Mouse (Mus musculus): ENCODE data around the gene Rab40c. TPM values are rescaled to one million over a fixed set of nuclear protein-coding genes. Genes with fewer than 3 reads are reported as not detected.

Rab40c gene
- polyA plus RNA-seq, 1 experiment from 2014 or later: 37.9 TPM

DNA sequence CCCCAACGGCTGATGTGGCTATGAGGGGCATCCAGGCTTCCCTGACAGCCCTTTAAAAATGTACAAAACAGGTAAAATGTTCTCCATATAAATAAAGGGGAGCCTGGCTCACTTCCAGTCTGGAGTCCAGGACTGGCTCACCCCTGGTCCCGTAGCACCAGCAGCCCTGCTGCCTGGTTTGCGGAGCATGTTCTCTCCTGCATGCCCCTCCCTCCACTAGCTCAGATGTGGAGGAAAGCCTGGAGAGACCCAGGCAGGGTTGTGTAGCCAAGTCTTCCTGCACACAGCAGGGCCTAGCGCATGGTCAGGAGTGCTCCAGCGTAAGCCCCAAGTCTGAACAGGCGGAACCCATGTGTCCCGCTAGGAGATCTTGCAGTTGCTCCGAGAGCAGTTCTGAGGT, 36.3 kb downstream of the Rab40c start:
- no peaks in the 10 kb centered on the region for H3K27me3 ChIP-seq (ENCODE audit: low read depth, poor library complexity, severe bottlenecking)
- DNase-seq (ENCODE audit: low spot score): no peak
- H3K4me1 ChIP-seq: peaks cover 58% of the 10 kb centered on the region
- no peak overlapping the region for H3K4me3 ChIP-seq
- WGBS: 90% methylated on average over 8 of the region's 8 CpGs
- peaks cover 71% of the 10 kb centered on the region for H3K36me3 ChIP-seq
- peak overlapping the region; percentile 79 for H3K27ac ChIP-seq
- H3K9me3 ChIP-seq (replicated peaks): no peaks in the 10 kb centered on the region

DNA sequence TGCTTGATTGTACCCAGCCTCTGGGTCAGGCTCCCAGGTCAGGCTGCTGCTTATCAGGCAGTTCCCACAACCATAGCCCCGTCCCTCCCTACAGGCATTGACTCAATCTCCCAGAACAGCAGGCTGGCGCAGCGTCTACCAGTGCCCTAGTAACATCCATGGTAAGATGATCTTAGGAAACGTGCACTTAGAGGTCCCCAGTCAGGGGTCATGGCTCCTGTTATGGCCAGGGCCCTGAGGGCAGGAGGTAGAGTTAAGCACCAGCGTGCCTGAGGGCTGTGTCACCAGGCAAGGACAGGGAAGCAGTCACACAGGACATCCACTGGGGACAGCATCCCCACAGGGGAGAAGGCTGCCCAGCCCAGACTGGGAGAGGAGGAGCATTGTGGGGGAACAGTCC, 37.2 kb downstream of the Rab40c start:
- WGBS: 16% methylated on average over 5 of the region's 5 CpGs
- H3K36me3 ChIP-seq: peaks cover 71% of the 10 kb centered on the region
- H3K9me3 ChIP-seq (replicated peaks): no peaks in the 10 kb centered on the region
- H3K4me3 ChIP-seq: no peak overlapping the region
- peak overlapping the region; percentile 79 for H3K27ac ChIP-seq
- no peaks in the 10 kb centered on the region for H3K27me3 ChIP-seq (ENCODE audit: low read depth, poor library complexity, severe bottlenecking)
- DNase-seq (ENCODE audit: low spot score): peak; percentile 54
- H3K4me1 ChIP-seq: peaks cover 64% of the 10 kb centered on the region

- Histone ChIP-seq H3K4me3 (peak overlapping the region; percentile 20; the same call in 1 of the 2 replicates), H3K36me3 (peaks cover 71% of the 10 kb centered on the region), H3K27ac (peak overlapping the region; percentile 79), H3K9me3 (replicated peaks) (no peaks in the 10 kb centered on the region), H3K27me3 (ENCODE audit: low read depth, poor library complexity, severe bottlenecking) (no peaks in the 10 kb centered on the region), H3K4me1 (peaks cover 69% of the 10 kb centered on the region)
- WGBS: 10% methylated on average over 4 of the region's 4 CpGs
- no peak for DNase-seq (ENCODE audit: low spot score)
These were observed 37.8 kb downstream of the Rab40c start for GRCm38 (mm10) chr17:25881691-25882090.

- peak; percentile 62 for DNase-seq (ENCODE audit: low spot score)
- peak overlapping the region; percentile 79 for H3K27ac ChIP-seq
These were observed 38.5 kb downstream of the Rab40c start for GRCm38 (mm10) chr17:25880913-25881641.

GRCm38 (mm10) chr17:25880196-25880910, 39.2 kb downstream of the Rab40c start, which contains the start of gene Wfikkn1:
Gene Wfikkn1 (minus strand): TSS chr17:25880858.
- Histone ChIP-seq H3K9me3 (replicated peaks) (no peaks in the 10 kb centered on the region), H3K4me1 (peaks cover 83% of the 10 kb centered on the region), H3K4me3 (peak within 1 kb of the TSS; percentile 20; the same call in 1 of the 2 replicates), H3K36me3 (peaks cover 69% of the 10 kb centered on the region), H3K27me3 (ENCODE audit: low read depth, poor library complexity, severe bottlenecking) (no peaks in the 10 kb centered on the region), H3K27ac (peak within 1 kb of the TSS; percentile 79)
- 17% methylated on average over 5 of the region's 5 CpGs for WGBS
- DNase-seq (ENCODE audit: low spot score): peak; percentile 43

More at GRCm38 (mm10) chr17:25880913-25881641, 38.5 kb downstream of the Rab40c start:
- H3K27me3 ChIP-seq (ENCODE audit: low read depth, poor library complexity, severe bottlenecking): no peaks in the 10 kb centered on the region
- WGBS: under 1% methylated on average over 5 of the region's 5 CpGs
- peaks cover 75% of the 10 kb centered on the region for H3K4me1 ChIP-seq
- peaks cover 71% of the 10 kb centered on the region for H3K36me3 ChIP-seq
- peak overlapping the region; percentile 20; the same call in 1 of the 2 replicates for H3K4me3 ChIP-seq
- no peaks in the 10 kb centered on the region for H3K9me3 ChIP-seq (replicated peaks)

DNA sequence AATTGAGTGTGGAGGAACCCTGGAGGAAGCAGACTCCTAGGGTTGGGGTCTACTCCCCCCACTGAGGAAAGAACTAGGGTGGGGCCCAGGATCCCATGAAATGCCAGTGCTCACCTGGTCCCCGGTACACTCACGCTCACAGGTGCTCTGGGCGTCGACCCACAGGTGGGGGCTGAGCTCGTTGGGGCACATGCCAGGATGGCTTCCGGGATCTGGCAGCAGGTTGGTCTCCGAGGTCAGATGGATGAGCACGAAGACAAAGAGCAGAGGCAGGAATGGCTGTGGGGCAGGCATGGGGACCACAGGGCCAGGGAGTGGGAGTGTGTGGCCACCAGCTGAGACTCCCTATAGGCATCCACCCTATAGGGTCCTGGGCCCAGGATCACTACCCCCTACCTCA, 39.8 kb downstream of the Rab40c start:
- Histone ChIP-seq H3K4me1 (peaks cover 83% of the 10 kb centered on the region), H3K9me3 (replicated peaks) (no peaks in the 10 kb centered on the region), H3K27ac (peak overlapping the region; percentile 79), H3K36me3 (peaks cover 63% of the 10 kb centered on the region), H3K27me3 (ENCODE audit: low read depth, poor library complexity, severe bottlenecking) (no peaks in the 10 kb centered on the region), H3K4me3 (0 out of 2 replicates have a peak overlapping the region, but pooled peaks have one; percentile 19)
- 78% methylated on average over 8 of the region's 8 CpGs for WGBS
- peak; percentile 30 for DNase-seq (ENCODE audit: low spot score)

DNA sequence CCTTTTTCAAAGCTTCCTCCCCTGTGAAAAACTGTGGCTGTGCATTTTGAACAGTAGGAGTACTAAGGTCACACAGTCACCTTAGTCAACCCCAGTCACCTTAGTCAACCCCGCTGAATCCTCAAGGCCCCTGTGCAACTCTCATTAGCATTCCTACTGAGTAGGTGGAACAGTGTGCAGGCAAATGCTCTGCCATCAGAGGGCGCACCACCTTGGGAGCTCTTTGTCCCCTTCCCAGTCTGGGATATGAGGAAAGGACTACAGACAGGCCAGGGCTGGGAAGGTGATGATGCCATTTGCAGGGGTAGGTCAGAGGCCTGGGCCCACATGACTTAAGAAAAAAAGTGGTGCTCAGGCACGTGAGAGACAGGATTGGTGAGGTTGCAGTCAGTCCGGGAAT, 40.3 kb downstream of the Rab40c start:
- H3K4me3 ChIP-seq: no peak overlapping the region
- peak; percentile 45 for DNase-seq (ENCODE audit: low spot score)
- H3K4me1 ChIP-seq: peaks cover 85% of the 10 kb centered on the region

DNA sequence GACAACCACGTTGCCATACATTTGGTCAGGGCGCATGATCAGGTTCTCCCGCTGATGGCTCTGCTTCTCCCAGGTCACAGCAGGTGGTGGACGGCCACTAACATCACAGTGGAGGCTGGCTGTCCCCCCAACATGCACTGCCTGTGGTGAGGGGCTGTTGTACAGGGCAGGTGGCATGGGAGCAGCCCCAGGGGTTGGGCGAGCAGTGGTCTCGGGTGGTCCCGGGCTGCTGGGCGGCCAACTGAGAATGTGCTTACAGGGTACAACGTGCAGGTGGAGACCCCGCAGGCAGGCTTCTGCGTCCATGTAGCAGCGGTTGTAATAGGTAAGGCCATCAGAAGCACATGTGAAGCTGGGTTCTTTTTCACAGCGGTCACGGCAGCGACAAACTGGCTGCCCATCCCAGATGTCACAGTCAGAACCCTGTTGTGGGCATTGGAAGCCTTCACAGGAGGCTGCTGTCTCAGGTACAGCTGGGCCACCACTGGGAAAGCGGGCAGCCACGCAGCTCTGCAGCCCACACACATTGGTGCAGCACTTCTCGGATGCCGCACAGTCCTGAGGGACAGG, 40.8 kb downstream of the Rab40c start:
- peaks cover 86% of the 10 kb centered on the region for H3K4me1 ChIP-seq
- peak; percentile 27 for DNase-seq (ENCODE audit: low spot score)
- peak overlapping the region; percentile 25; the same call in 1 of the 2 replicates for H3K27ac ChIP-seq
- 0 out of 2 replicates have a peak overlapping the region, but pooled peaks have one; percentile 10 for H3K4me3 ChIP-seq
- H3K36me3 ChIP-seq: peaks cover 53% of the 10 kb centered on the region
- H3K9me3 ChIP-seq (replicated peaks): no peaks in the 10 kb centered on the region
- WGBS: 91% methylated on average over 19 of the region's 19 CpGs
- no peaks in the 10 kb centered on the region for H3K27me3 ChIP-seq (ENCODE audit: low read depth, poor library complexity, severe bottlenecking)

More for the DNA sequence above, 40.3 kb downstream of the Rab40c start:
- 51% methylated on average over 4 of the region's 4 CpGs for WGBS
- Histone ChIP-seq H3K27me3 (ENCODE audit: low read depth, poor library complexity, severe bottlenecking) (no peaks in the 10 kb centered on the region), H3K27ac (0 out of 2 replicates have a peak overlapping the region, but pooled peaks have one; percentile 79), H3K36me3 (peaks cover 58% of the 10 kb centered on the region), H3K9me3 (replicated peaks) (no peaks in the 10 kb centered on the region)

- Histone ChIP-seq H3K9me3 (replicated peaks) (no peaks in the 10 kb centered on the region), H3K4me3 (0 out of 2 replicates have a peak overlapping the region, but pooled peaks have one; percentile 10), H3K27me3 (ENCODE audit: low read depth, poor library complexity, severe bottlenecking) (no peaks in the 10 kb centered on the region), H3K36me3 (peaks cover 46% of the 10 kb centered on the region), H3K4me1 (peaks cover 86% of the 10 kb centered on the region), H3K27ac (peak overlapping the region; percentile 25; the same call in 1 of the 2 replicates)
- 95% methylated on average over 32 of the region's 32 CpGs for WGBS
- DNase-seq (ENCODE audit: low spot score): peak; percentile 30
These were observed 41.6 kb downstream of the Rab40c start for GRCm38 (mm10) chr17:25877741-25878610.

DNA sequence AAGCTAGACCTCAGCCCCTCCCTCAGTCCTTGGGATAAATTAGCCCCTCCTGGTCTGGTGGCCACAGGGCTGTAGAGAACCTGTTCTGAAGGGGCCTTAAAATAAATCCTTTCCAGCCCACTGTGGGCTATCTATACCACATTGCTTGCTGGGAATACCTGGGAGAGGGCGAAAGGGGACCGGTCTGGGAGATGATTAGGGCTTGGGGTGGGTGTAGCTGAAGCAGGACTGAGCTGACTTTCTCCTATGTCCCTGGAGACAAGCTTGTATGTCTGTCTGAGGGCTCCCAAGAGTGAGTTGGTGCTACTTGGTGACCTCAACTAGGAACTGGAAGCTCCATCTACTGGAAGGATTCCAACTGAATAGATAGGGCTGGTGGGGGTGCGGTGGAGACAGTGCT, 42.5 kb downstream of the Rab40c start:
- H3K27ac ChIP-seq: no peak overlapping the region
- WGBS: 91% methylated on average over 3 of the region's 3 CpGs
- no peaks in the 10 kb centered on the region for H3K27me3 ChIP-seq (ENCODE audit: low read depth, poor library complexity, severe bottlenecking)
- no peak for DNase-seq (ENCODE audit: low spot score)
- H3K4me1 ChIP-seq: peaks cover 77% of the 10 kb centered on the region
- no peaks in the 10 kb centered on the region for H3K9me3 ChIP-seq (replicated peaks)
- H3K4me3 ChIP-seq: peak overlapping the region; percentile 92
- peaks cover 36% of the 10 kb centered on the region for H3K36me3 ChIP-seq

DNA sequence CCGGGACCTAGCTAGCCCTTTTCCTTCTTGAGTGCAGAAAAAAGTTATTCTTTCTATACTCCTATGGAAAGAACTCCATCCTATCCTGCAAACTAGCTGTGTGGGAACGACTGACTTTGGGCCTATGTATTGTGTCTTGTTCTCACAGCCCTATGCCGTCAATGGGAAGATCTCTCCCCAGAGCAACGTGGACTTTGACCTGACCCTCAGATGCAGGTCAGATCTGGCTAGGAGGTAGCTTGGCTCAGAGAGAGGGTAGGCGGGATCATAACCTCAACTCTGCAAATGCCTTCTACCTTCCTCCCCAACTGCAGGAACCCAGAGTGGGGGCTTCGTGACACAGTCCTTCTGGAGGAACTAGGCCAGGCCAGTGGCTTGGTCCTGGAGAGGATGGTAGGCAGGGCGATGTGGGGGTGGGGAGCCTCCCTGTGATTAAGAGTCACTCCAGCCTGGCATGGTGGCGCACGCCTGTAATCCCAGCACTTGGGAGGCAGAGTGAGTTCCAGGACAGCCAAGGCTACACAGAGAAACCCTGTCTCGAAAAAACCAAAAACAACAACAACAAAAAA, 43.1 kb downstream of the Rab40c start:
- Histone ChIP-seq H3K4me3 (peak overlapping the region; percentile 92), H3K36me3 (peaks cover 36% of the 10 kb centered on the region), H3K4me1 (peaks cover 71% of the 10 kb centered on the region), H3K9me3 (replicated peaks) (no peaks in the 10 kb centered on the region), H3K27me3 (ENCODE audit: low read depth, poor library complexity, severe bottlenecking) (no peaks in the 10 kb centered on the region), H3K27ac (peak overlapping the region; percentile 92)
- DNase-seq (ENCODE audit: low spot score): no peak
- WGBS: 67% methylated on average over 10 of the region's 10 CpGs

All from limb, embryonic 10.5 days (tissue).